Mouse (Mus musculus) gastrocnemius, postnatal 25 days (tissue): ENCODE measurements around the gene Nop58. TPM values are rescaled to one million over a fixed set of nuclear protein-coding genes. Genes with fewer than 3 reads are reported as not detected.
A peak's percentile ranks its signal among the peaks of the same experiment; 100 is the strongest.
"Not testable (repeated sequence)": the region's sequence is repeated elsewhere in the genome, so short reads cannot be mapped to it uniquely, and the experiment has no call there.

ENCODE experiments used
- DNase-seq: peaks from one replicate; pipeline ENCODE4 v3.0.0; 2022
- total RNA-seq, 2 experiments: library from RNA; stranded (reverse); gene quantifications; 1 replicate in 1 of 2; 2 replicates in 1 of 2; pipeline ENCODE4 v1.2.3; 2021

Nop58 gene
- total RNA-seq, 2 experiments from 2014 or later: 17.9 to 22.7 TPM

GRCm38 (mm10) chr1:59719900-59720299 is 35.1 kb downstream of the Nop58 start:
- no peak for DNase-seq

- DNase-seq: no peak
Measured at GRCm38 (mm10) chr1:59725661-59726060, 40.9 kb downstream of the Nop58 start.

GRCm38 (mm10) chr1:59730106-59730505 is 45.3 kb downstream of the Nop58 start:
- no peak for DNase-seq

- DNase-seq: no peak
Measured at GRCm38 (mm10) chr1:59730737-59731136, 46.0 kb downstream of the Nop58 start.

GRCm38 (mm10) chr1:59734076-59734475 is 49.3 kb downstream of the Nop58 start:
- no peak for DNase-seq

GRCm38 (mm10) chr1:59738768-59739414 is 54.1 kb downstream of the Nop58 start:
- DNase-seq: no peak

- no peak for DNase-seq
Measured at GRCm38 (mm10) chr1:59739577-59740354, 55.0 kb downstream of the Nop58 start.

- DNase-seq: no peak
Measured at GRCm38 (mm10) chr1:59749047-59749446, 64.3 kb downstream of the Nop58 start.

- not testable (repeated sequence) for DNase-seq
Measured at GRCm38 (mm10) chr1:59749724-59750123, 65.0 kb downstream of the Nop58 start.

- no peak for DNase-seq
Measured at GRCm38 (mm10) chr1:59755298-59755697, 70.5 kb downstream of the Nop58 start.

- no peak for DNase-seq
Measured at GRCm38 (mm10) chr1:59758325-59758724, 73.6 kb downstream of the Nop58 start.

- peak; percentile 6 for DNase-seq
Measured at GRCm38 (mm10) chr1:59762208-59762607, 77.4 kb downstream of the Nop58 start.

GRCm38 (mm10) chr1:59762651-59763163 is 77.9 kb downstream of the Nop58 start:
- DNase-seq: peak; percentile 47

- DNase-seq: peak; percentile 91
Measured at GRCm38 (mm10) chr1:59763164-59763768, 78.5 kb downstream of the Nop58 start, which contains the start of gene Bmpr2. Gene Bmpr2 (plus strand): TSS chr1:59763400.

- DNase-seq: peak; percentile 59
Measured at GRCm38 (mm10) chr1:59763781-59764251, 79.0 kb downstream of the Nop58 start.

GRCm38 (mm10) chr1:59764407-59764971 is 79.7 kb downstream of the Nop58 start:
- DNase-seq: peak; percentile 37

GRCm38 (mm10) chr1:59765279-59765678 is 80.5 kb downstream of the Nop58 start:
- no peak for DNase-seq

- no peak for DNase-seq
Measured at GRCm38 (mm10) chr1:59766626-59767025, 81.9 kb downstream of the Nop58 start.
